Mouse (Mus musculus) midbrain, embryonic 16.5 days (tissue): ENCODE measurements around the gene 2900026A02Rik. TPM values are rescaled to one million over a fixed set of nuclear protein-coding genes. Genes with fewer than 3 reads are reported as not detected.
"Not testable (repeated sequence)": the region's sequence is repeated elsewhere in the genome, so short reads cannot be mapped to it uniquely, and the experiment has no call there.

Experiments
- ATAC-seq: fragments of 200-750 bp; cut with Nextera tagmentation; 2 replicates; pipeline ENCODE4 v1.8.0; 2017; ENCODE audit warnings: moderate TSS enrichment
- H3K27ac ChIP-seq: fragments of 300-500 bp; sonication (generic); 2 replicates; pipeline ENCODE4 v1.5.1; 2014; ENCODE audit warnings: mild to moderate bottlenecking, low read length, mixed read lengths
- H3K27me3 ChIP-seq: fragments of 300-500 bp; sonication (generic); 2 replicates; pipeline ENCODE4 v1.6.1; 2014; ENCODE audit warnings: low read depth, low read length, mixed read lengths; ENCODE audit not compliant: control insufficient read depth, insufficient read depth
- H3K36me3 ChIP-seq: fragments of 300-500 bp; sonication (generic); 2 replicates; pipeline ENCODE4 v1.6.1; 2014; ENCODE audit warnings: mild to moderate bottlenecking, low read length, moderate library complexity, mixed read lengths; ENCODE audit not compliant: control insufficient read depth, insufficient read depth
- H3K4me1 ChIP-seq: fragments of 300-500 bp; sonication (generic); 2 replicates; pipeline ENCODE4 v1.6.1; 2014; ENCODE audit warnings: mild to moderate bottlenecking, low read length, mixed read lengths; ENCODE audit not compliant: control insufficient read depth, insufficient read depth
- H3K4me2 ChIP-seq: fragments of 300-500 bp; sonication (generic); 2 replicates; pipeline ENCODE4 v1.6.1; 2014; ENCODE audit warnings: mild to moderate bottlenecking, low read length, mixed read lengths
- H3K4me3 ChIP-seq: fragments of 300-500 bp; sonication (generic); 2 replicates; pipeline ENCODE4 v1.5.1; 2014; ENCODE audit warnings: low read depth, mild to moderate bottlenecking, low read length, moderate library complexity, mixed read lengths
- H3K9ac ChIP-seq: fragments of 300-500 bp; sonication (generic); 2 replicates; pipeline ENCODE4 v1.6.1; 2014; ENCODE audit warnings: low read depth, low read length, mixed read lengths
- H3K9me3 ChIP-seq: fragments of 300-500 bp; sonication (generic); replicated peaks from 2 replicates; pipeline ENCODE4 v1.6.1; 2014; ENCODE audit warnings: mild to moderate bottlenecking, low read length, mixed read lengths; ENCODE audit not compliant: control insufficient read depth, poor library complexity, severe bottlenecking
- WGBS: fragments of 180-500 bp; shearing (Covaris S2); extraction: QIAGEN DNeasy Blood & Tissue Kit; methylation state at CpG from one replicate; pipeline ENCODE4 v1.1.7; 2014; 5-methylcytosine and 5-hydroxymethylcytosine counted together
- polyA plus RNA-seq: library from polyadenylated mRNA; unstranded; fragments of >200 nt; fragmentation: Nextera tagmentation; extraction: Ambion mirVana; gene quantifications from 2 replicates; pipeline ENCODE4 v1.2.1, GENCODE M21; 2015

The 2900026A02Rik gene
- polyA plus RNA-seq, 1 experiment from 2014 or later = 3.8 TPM

DNA sequence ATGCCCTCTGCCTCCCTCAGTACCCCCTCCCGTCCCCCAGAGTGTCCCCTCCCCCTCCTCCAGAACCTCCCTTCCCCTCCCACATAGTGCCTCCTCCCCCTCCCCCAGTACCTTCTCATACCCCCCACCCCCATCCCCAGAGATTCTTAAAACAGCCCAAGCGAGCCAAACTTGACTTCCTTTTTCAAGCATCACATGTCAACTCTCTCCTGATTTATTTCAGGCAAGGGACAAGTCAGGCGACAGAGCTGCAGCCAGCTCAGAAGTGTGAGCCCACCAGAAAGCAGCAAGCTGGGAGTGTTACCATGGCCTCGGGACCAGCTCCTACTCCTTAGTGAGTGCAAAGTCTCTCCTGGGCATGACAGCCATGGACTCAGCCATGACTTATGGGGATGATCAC, 109.7 kb downstream of the 2900026A02Rik start:
- H3K4me3 ChIP-seq = no peak overlapping the region
- no peak overlapping the region for H3K27ac ChIP-seq
- no peaks in the 10 kb centered on the region for H3K36me3 ChIP-seq
- H3K9ac ChIP-seq = no peak overlapping the region
- H3K4me1 ChIP-seq = peaks cover 5% of the 10 kb centered on the region; the same call in 1 of the 2 replicates
- no peak for ATAC-seq
- H3K27me3 ChIP-seq = no peaks in the 10 kb centered on the region
- no peak overlapping the region for H3K4me2 ChIP-seq
- WGBS = 12% methylated on average over 4 of the region's 4 CpGs
- H3K9me3 ChIP-seq = no peaks in the 10 kb centered on the region

DNA sequence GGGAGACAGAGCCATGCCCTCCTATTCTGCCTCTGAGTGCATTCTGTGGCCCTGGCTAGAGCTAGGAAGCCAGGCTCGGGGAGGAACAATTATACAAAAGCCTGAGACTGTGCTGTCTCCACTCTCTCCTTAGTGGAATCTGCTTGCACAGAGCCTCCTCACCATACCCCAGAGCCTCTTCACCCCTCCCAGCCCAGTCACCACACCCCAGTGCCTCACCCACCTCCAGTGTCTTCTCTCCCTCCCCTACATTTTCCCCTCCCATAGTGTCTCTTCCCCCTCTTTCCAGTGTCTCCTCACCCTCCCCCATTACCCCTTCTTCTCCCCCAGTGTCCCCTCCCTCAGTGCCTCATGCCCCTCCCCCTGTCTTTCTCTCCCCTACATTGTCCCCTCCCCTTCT, 110.1 kb downstream of the 2900026A02Rik start:
- no peak overlapping the region for H3K9ac ChIP-seq
- H3K4me1 ChIP-seq = peaks cover 5% of the 10 kb centered on the region; the same call in 1 of the 2 replicates
- no peaks in the 10 kb centered on the region for H3K27me3 ChIP-seq
- WGBS = 10% methylated on average over 1 of the region's 1 CpGs
- peak overlapping the region; percentile 28 for H3K27ac ChIP-seq
- no peaks in the 10 kb centered on the region for H3K9me3 ChIP-seq
- H3K36me3 ChIP-seq = no peaks in the 10 kb centered on the region
- no peak overlapping the region for H3K4me2 ChIP-seq
- no peak overlapping the region for H3K4me3 ChIP-seq
- ATAC-seq = peak; percentile 32; the same call in 1 of the 2 replicates

DNA sequence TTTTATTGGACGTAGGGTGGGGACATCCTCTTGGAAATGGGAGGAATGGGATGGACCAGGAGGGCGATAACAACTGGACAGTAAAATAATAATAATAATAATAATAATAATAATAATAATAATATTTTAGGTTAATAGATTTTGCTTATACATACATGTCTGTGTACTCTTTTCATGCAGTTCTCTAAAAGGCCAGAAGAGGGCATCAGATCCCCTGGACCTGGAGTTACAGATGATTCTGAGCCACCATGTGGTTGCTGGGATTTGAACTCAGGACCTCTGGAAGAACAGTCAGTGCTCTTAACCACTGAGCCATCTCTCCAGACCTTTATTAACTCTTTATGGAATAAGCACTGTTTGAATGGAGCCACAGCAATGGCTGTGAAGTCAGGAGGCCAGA, 111.4 kb downstream of the 2900026A02Rik start:
- not testable (repeated sequence) for ATAC-seq, H3K9ac ChIP-seq, H3K9me3 ChIP-seq, H3K27me3 ChIP-seq, H3K4me1 ChIP-seq, H3K4me2 ChIP-seq, H3K36me3 ChIP-seq, H3K27ac ChIP-seq, H3K4me3 ChIP-seq
- WGBS = 91% methylated on average over 2 of the region's 2 CpGs

DNA sequence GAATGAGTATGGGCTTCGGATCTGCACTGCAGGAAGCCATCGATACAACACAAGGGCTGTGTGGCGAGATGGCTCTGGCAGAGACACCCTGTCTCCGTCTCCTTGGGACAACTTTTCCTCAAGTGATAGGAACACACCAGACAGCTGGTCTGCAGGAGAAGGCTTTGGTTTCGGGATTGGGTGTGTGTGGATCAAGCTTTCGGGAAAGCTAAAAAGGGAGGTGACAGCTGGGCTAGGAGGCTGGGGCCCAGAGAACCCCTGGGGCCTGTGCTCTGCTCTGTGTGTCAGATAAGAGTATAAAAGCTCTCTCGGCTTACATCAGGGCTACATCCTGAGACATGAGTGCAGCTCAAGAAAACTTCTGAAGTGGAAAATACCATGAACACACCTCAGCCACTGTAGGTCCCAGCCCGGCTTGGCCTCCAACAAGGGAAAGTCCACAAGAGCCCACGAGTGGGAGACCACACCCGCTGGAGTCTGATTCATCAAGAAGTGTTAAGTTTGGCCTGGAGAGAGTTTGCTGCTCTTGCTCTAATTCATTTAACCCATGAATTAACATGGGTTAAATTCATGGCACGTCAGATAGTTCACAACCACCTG, 112.8 kb downstream of the 2900026A02Rik start:
- H3K4me2 ChIP-seq = no peak overlapping the region
- WGBS = 70% methylated on average over 11 of the region's 11 CpGs
- no peaks in the 10 kb centered on the region for H3K36me3 ChIP-seq
- peaks cover 5% of the 10 kb centered on the region; the same call in 1 of the 2 replicates for H3K4me1 ChIP-seq
- no peak overlapping the region for H3K4me3 ChIP-seq
- H3K9ac ChIP-seq = no peak overlapping the region
- no peak overlapping the region for H3K27ac ChIP-seq
- no peak for ATAC-seq
- H3K9me3 ChIP-seq = no peaks in the 10 kb centered on the region
- H3K27me3 ChIP-seq = no peaks in the 10 kb centered on the region

DNA sequence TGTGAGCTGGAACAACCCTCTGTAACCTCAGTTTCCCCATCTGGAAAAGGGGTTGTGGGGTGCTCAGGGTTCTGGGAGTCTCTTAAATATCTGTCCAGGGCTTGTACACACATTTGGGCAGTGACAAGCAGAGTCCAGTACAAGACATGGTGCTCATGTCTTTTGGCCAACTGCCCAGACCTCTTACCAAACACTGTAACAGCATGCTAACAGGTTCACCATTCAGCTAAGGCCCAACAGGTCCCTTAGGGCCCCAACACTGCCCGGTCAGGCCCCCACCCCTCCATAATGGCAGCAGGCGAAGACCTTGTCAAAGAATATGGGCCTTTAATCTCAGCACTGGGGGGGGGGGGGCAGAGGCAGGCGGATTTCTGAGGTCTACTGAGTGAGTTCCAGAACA, 113.3 kb downstream of the 2900026A02Rik start:
- H3K9me3 ChIP-seq = no peaks in the 10 kb centered on the region
- WGBS = 58% methylated on average over 3 of the region's 3 CpGs
- no peak for ATAC-seq
- H3K36me3 ChIP-seq = no peaks in the 10 kb centered on the region
- H3K4me1 ChIP-seq = peaks cover 7% of the 10 kb centered on the region
- H3K27me3 ChIP-seq = no peaks in the 10 kb centered on the region
- H3K4me3 ChIP-seq = no peak overlapping the region
- H3K27ac ChIP-seq = no peak overlapping the region
- H3K9ac ChIP-seq = no peak overlapping the region
- no peak overlapping the region for H3K4me2 ChIP-seq

DNA sequence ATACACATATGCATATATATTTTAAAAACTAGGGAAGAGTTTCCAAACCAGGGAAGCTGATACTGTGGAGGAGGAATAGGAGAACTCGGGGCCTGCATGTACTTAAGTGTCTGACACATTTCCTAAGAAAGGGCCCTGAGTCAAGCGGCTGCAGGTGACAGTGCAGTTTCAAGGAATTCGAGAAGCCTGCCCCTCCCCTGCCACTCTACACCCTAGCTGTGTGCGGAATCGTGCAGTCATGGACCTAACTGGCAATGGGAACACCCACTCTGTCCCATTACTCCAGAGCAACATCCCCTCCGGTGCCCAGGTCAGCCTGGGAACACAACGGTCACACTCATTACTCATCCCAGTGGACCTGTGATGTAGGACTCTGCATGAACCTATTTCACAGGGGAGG, 114.4 kb downstream of the 2900026A02Rik start:
- no peaks in the 10 kb centered on the region for H3K27me3 ChIP-seq
- no peak for ATAC-seq

DNA sequence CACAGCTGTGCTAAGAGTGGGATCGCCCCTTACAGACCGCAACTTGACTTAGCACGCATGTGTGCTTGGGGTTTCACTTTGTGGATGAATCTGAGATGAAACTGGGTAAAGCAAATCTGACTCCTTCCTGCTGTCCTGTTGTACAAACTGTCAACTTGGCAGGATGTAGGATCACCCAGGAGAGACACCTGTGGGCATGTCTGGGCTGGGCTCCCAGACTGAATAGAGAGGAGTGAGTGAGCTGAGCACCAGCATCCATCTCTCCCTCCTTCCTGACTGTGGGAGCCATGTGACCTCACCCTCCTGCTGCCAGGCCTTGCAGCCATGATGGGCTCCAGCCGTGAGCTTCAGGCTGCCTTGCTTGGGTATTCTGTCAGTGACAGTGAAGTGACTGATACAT, 115.6 kb downstream of the 2900026A02Rik start:
- Histone ChIP-seq H3K36me3 (no peaks in the 10 kb centered on the region), H3K9ac (no peak overlapping the region), H3K9me3 (no peaks in the 10 kb centered on the region), H3K4me2 (no peak overlapping the region), H3K4me1 (peaks cover 9% of the 10 kb centered on the region), H3K27ac (no peak overlapping the region), H3K27me3 (no peaks in the 10 kb centered on the region), H3K4me3 (no peak overlapping the region)
- 89% methylated on average over 4 of the region's 4 CpGs for WGBS
- no peak for ATAC-seq

More for the DNA sequence above, 114.4 kb downstream of the 2900026A02Rik start:
- H3K9ac ChIP-seq = 0 out of 2 replicates have a peak overlapping the region, but pooled peaks have one; percentile 3
- H3K4me3 ChIP-seq = no peak overlapping the region
- 86% methylated on average over 7 of the region's 7 CpGs for WGBS
- peaks cover 13% of the 10 kb centered on the region for H3K4me1 ChIP-seq
- H3K27ac ChIP-seq = no peak overlapping the region
- H3K4me2 ChIP-seq = no peak overlapping the region
- no peaks in the 10 kb centered on the region for H3K36me3 ChIP-seq
- H3K9me3 ChIP-seq = no peaks in the 10 kb centered on the region

DNA sequence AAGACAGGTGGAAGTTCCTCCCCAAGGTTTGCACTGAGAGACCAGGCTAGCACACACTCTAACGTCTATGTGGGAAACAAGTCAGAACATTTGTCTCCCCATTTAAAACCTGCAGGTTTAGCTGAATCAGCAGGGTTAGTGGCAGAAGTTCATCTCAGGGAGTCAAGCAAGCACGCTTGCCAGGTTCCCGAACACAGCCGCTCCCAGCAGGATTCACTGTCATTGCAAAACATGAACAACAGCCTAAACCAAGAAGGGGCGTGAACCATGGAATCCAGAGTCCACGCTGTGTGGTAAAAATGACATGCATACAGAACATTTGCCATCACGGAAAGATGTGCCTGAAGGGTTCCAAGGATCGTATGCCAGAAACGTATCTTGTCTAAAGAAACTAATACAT, 116.0 kb downstream of the 2900026A02Rik start:
- ATAC-seq = no peak
- Histone ChIP-seq H3K27ac (no peak overlapping the region), H3K4me2 (no peak overlapping the region), H3K4me3 (no peak overlapping the region), H3K9me3 (no peaks in the 10 kb centered on the region), H3K9ac (no peak overlapping the region), H3K36me3 (no peaks in the 10 kb centered on the region), H3K4me1 (peaks cover 9% of the 10 kb centered on the region), H3K27me3 (no peaks in the 10 kb centered on the region)
- 87% methylated on average over 9 of the region's 9 CpGs for WGBS

DNA sequence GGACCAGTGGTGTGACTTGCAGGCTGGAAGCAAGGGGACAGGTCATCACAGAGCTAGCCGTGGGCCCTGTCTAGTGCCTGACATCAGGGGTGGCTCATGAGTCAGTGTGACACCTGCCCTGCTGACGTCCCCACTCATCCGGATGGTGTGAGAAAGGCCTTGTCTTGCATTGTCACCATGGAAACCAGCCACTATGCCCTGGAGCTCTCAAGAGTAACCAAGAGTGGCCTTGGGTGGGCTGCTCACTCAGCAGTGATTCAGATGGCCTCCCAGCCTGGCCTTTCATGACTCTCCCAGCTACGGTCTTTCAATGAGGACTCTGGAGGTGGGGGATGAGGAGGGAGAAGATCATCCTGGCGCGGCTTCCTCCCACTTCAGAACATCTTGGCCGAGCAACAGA, 118.6 kb downstream of the 2900026A02Rik start:
- ATAC-seq = peak; percentile 59; the same call in 1 of the 2 replicates
- Histone ChIP-seq H3K4me2 (no peak overlapping the region), H3K9ac (peak overlapping the region; percentile 37; the same call in 1 of the 2 replicates), H3K4me3 (no peak overlapping the region), H3K4me1 (peaks cover 9% of the 10 kb centered on the region), H3K27me3 (no peaks in the 10 kb centered on the region), H3K9me3 (no peaks in the 10 kb centered on the region), H3K36me3 (no peaks in the 10 kb centered on the region), H3K27ac (peak overlapping the region; percentile 19; the same call in 1 of the 2 replicates)
- WGBS = 18% methylated on average over 7 of the region's 7 CpGs
